Mouse (Mus musculus) heart, adult 2 months (tissue): ENCODE data around the gene Sel1l2.

Experiments
- CTCF ChIP-seq: fragments of 200-600 bp; IDR thresholded peaks from 2 replicates; pipeline ENCODE4 v1.8.1; 2022; ENCODE audit warnings: antibody characterized with exemption, mild to moderate bottlenecking, moderate library complexity
- EP300 ChIP-seq: fragments of 200-500 bp; IDR thresholded peaks from 2 replicates; pipeline ENCODE4 v1.6.1; 2011; ENCODE audit warnings: low read depth, low read length, control low read depth; ENCODE audit not compliant: insufficient read depth
- POLR2A ChIP-seq: fragments of 200-500 bp; IDR thresholded peaks from 2 replicates; pipeline ENCODE4 v1.6.1; 2011; ENCODE audit warnings: mild to moderate bottlenecking, low read depth, low read length, control low read depth; ENCODE audit not compliant: insufficient read depth

DNA sequence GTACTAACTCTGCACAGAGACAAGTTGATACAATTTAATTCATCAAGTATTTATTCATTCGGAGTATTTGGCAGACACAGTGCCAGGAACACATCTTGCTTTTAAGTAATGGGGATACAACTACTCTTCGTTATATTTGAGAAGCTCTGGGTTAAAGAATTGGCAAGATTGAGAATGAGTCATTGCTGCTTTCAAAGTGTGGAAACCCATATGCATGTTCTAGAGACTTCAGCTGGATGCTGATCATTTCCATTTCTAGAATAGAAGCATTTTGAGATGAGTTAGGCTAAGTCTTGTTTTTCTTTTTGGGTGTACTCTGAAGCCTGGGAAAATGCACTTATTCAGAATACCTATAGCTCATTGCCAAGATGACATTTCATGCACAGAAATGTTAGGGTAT is 95.7 kb downstream of the Sel1l2 start:
- TF ChIP-seq EP300 (no peak), POLR2A (no peak), CTCF (no peak)
